Mouse (Mus musculus) heart, embryonic 13.5 days (tissue): ENCODE results near the gene Gm9639. TPM values are rescaled to one million over a fixed set of nuclear protein-coding genes. Genes with fewer than 3 reads are reported as not detected.
"Not testable (repeated sequence)": the region's sequence is repeated elsewhere in the genome, so short reads cannot be mapped to it uniquely, and the experiment has no call there.

Experiments used
- ATAC-seq: fragments of 200-750 bp; cut with Nextera tagmentation; 2 replicates; pipeline ENCODE4 v1.8.0; 2017; ENCODE audit warnings: moderate TSS enrichment; ENCODE audit not compliant: insufficient number of reproducible peaks, low FRiP score, low TSS enrichment; ENCODE audit errors: extremely low read depth
- H3K27ac ChIP-seq: fragments of 300-500 bp; sonication (generic); replicated peaks from 2 replicates; pipeline ENCODE4 v1.5.1; 2015; ENCODE audit warnings: moderate library complexity, mild to moderate bottlenecking, inconsistent platforms
- H3K27me3 ChIP-seq: fragments of 300-500 bp; sonication (generic); replicated peaks from 2 replicates; pipeline ENCODE4 v1.6.1; 2015; ENCODE audit warnings: mild to moderate bottlenecking, inconsistent platforms
- H3K36me3 ChIP-seq: fragments of 300-500 bp; sonication (generic); 2 replicates; pipeline ENCODE4 v1.6.1; 2015; ENCODE audit warnings: mild to moderate bottlenecking, inconsistent platforms
- H3K4me1 ChIP-seq: fragments of 300-500 bp; sonication (generic); 2 replicates; pipeline ENCODE4 v1.6.1; 2015; ENCODE audit warnings: inconsistent platforms
- H3K4me2 ChIP-seq: fragments of 300-500 bp; sonication (generic); 2 replicates; pipeline ENCODE4 v1.6.1; 2015; ENCODE audit warnings: inconsistent platforms, mild to moderate bottlenecking, moderate library complexity
- H3K4me3 ChIP-seq: fragments of 300-500 bp; sonication (generic); 2 replicates; pipeline ENCODE4 v1.5.1; 2015; ENCODE audit warnings: moderate library complexity, mild to moderate bottlenecking, inconsistent platforms
- H3K9ac ChIP-seq: fragments of 300-500 bp; sonication (generic); 2 replicates; pipeline ENCODE4 v1.6.1; 2015; ENCODE audit warnings: inconsistent platforms, mild to moderate bottlenecking, moderate library complexity
- H3K9me3 ChIP-seq: fragments of 300-500 bp; sonication (generic); 2 replicates; pipeline ENCODE4 v1.6.1; 2016; ENCODE audit warnings: inconsistent platforms
- whole genome bisulfite sequencing: fragments of 180-500 bp; shearing (Covaris S2); methylation state at CpG from one replicate; pipeline ENCODE4 v1.1.7; 2015; ENCODE audit warnings: mixed read lengths; 5-methylcytosine and 5-hydroxymethylcytosine counted together
- polyA plus RNA-seq: library from polyadenylated mRNA; unstranded; fragments of >200 nt; fragmentation: Nextera tagmentation; extraction: Ambion mirVana; gene quantifications from 2 replicates; pipeline ENCODE4 v1.2.1, GENCODE M21; 2015

The Gm9639 gene
- polyA plus RNA-seq, 1 experiment from 2014 or later = not detected

- not testable (repeated sequence) for H3K27me3 ChIP-seq, H3K4me1 ChIP-seq, H3K4me2 ChIP-seq, ATAC-seq, H3K4me3 ChIP-seq, H3K9ac ChIP-seq, H3K36me3 ChIP-seq, H3K9me3 ChIP-seq, H3K27ac ChIP-seq
- WGBS = 47% methylated on average over 3 of the region's 3 CpGs
Observed at GRCm38 (mm10) chr10:77752312-77752711, 42.6 kb downstream of the Gm9639 start.

GRCm38 (mm10) chr10:77751254-77751653 lies 43.6 kb downstream of the Gm9639 start, which contains the start of gene Gm9736:
TSS of gene Gm9736 (minus strand) at chr10:77751354.
- H3K9me3 ChIP-seq, ATAC-seq, H3K4me1 ChIP-seq, H3K4me2 ChIP-seq, H3K27me3 ChIP-seq, H3K27ac ChIP-seq, H3K9ac ChIP-seq, H3K4me3 ChIP-seq, H3K36me3 ChIP-seq: not testable (repeated sequence)
- 69% methylated on average over 1 of the region's 1 CpGs for WGBS

- WGBS = 53% methylated on average over 1 of the region's 1 CpGs
- not testable (repeated sequence) for H3K4me2 ChIP-seq, H3K9me3 ChIP-seq, H3K4me3 ChIP-seq, H3K27me3 ChIP-seq, H3K27ac ChIP-seq, H3K4me1 ChIP-seq, H3K9ac ChIP-seq, H3K36me3 ChIP-seq, ATAC-seq
Observed at GRCm38 (mm10) chr10:77750686-77751085, 44.2 kb downstream of the Gm9639 start.

Other genes with a start within 250 kb of the Gm9639 start
- 103 and 110 TPM in 2 replicates for gene Pttg1ip, start 213.4 kb downstream of the Gm9639 start, polyA plus RNA-seq
- 171 and 186 TPM in 2 replicates for gene Sumo3, start 189.0 kb downstream of the Gm9639 start, polyA plus RNA-seq
- gene Gm49325, start 188.9 kb downstream of the Gm9639 start, polyA plus RNA-seq = 2.8 TPM in 1 of 2 replicates, not detected in the other
- gene Ube2g2, start 172.8 kb downstream of the Gm9639 start, polyA plus RNA-seq = 78.6 and 81.9 TPM in 2 replicates
- gene Tspear, start 108.5 kb downstream of the Gm9639 start, polyA plus RNA-seq = 0.07 TPM in 1 of 2 replicates, not detected in the other
- not detected in 2 replicates for gene Gm19402, start 104.3 kb downstream of the Gm9639 start, polyA plus RNA-seq
- not detected in 2 replicates for gene Gm9508, start 97.8 kb downstream of the Gm9639 start, polyA plus RNA-seq
- gene Gm10272, start 88.5 kb downstream of the Gm9639 start, polyA plus RNA-seq = not detected in 2 replicates
- not detected in 2 replicates for gene Gm10024, start 83.6 kb downstream of the Gm9639 start, polyA plus RNA-seq
- gene Gm10142, start 79.3 kb downstream of the Gm9639 start, polyA plus RNA-seq = not detected in 2 replicates
- not detected in 2 replicates for gene Krtap12-1, start 74.5 kb downstream of the Gm9639 start, polyA plus RNA-seq
- not detected in 2 replicates for gene Gm10100, start 68.6 kb downstream of the Gm9639 start, polyA plus RNA-seq
- gene Gm18596, start 52.4 kb downstream of the Gm9639 start, polyA plus RNA-seq = not detected in 2 replicates
- gene Gm9736, start 43.7 kb downstream of the Gm9639 start, polyA plus RNA-seq = not detected in 2 replicates
- gene Gm3233, start 35.4 kb downstream of the Gm9639 start, polyA plus RNA-seq = not detected in 2 replicates
- not detected in 2 replicates for gene Gm3238, start 23.8 kb downstream of the Gm9639 start, polyA plus RNA-seq
- gene Gm7138, start 18.1 kb downstream of the Gm9639 start, polyA plus RNA-seq = not detected in 2 replicates
- not detected in 2 replicates for gene Gm3250, start 12.5 kb downstream of the Gm9639 start, polyA plus RNA-seq
- gene Gm7137, start 6.9 kb downstream of the Gm9639 start, polyA plus RNA-seq = not detected in 2 replicates
- not detected in 2 replicates for gene Gm19668, start 4.1 kb upstream of the Gm9639 start, polyA plus RNA-seq
- not detected in 2 replicates for gene Gm9507, start 16.8 kb upstream of the Gm9639 start, polyA plus RNA-seq
- not detected in 2 replicates for gene Gm2696, start 19.6 kb upstream of the Gm9639 start, polyA plus RNA-seq
- gene Krtap10-4, start 32.0 kb upstream of the Gm9639 start, polyA plus RNA-seq = not detected in 2 replicates
- gene Krtap10-10, start 40.9 kb upstream of the Gm9639 start, polyA plus RNA-seq = not detected in 2 replicates
- not detected in 2 replicates for gene Gm36176, start 51.7 kb upstream of the Gm9639 start, polyA plus RNA-seq
- not detected in 2 replicates for gene Gm10318, start 57.8 kb upstream of the Gm9639 start, polyA plus RNA-seq
- not detected in 2 replicates for gene Gm3285, start 66.9 kb upstream of the Gm9639 start, polyA plus RNA-seq
- 1.8 and 2.0 TPM in 2 replicates for gene Lrrc3, start 107.5 kb upstream of the Gm9639 start, polyA plus RNA-seq
- 0.19 and 0.23 TPM in 2 replicates for gene Trpm2, start 175.5 kb upstream of the Gm9639 start, polyA plus RNA-seq
- gene 1810043G02Rik, start 183.4 kb upstream of the Gm9639 start, polyA plus RNA-seq = 16.3 and 18.0 TPM in 2 replicates
- 190 and 214 TPM in 2 replicates for gene Pfkl, start 215.0 kb upstream of the Gm9639 start, polyA plus RNA-seq
- 0.13 and 0.37 TPM in 2 replicates for gene Dnmt3l, start 246.9 kb upstream of the Gm9639 start, polyA plus RNA-seq
- gene Aire, start 248.5 kb upstream of the Gm9639 start, polyA plus RNA-seq = not detected in 2 replicates